Mouse (Mus musculus): ENCODE data around the gene Pidd1. TPM values are rescaled to one million over a fixed set of nuclear protein-coding genes. Genes with fewer than 3 reads are reported as not detected.

The Pidd1 gene
- polyA plus RNA-seq, 1 experiment, result 1.9 TPM

DNA sequence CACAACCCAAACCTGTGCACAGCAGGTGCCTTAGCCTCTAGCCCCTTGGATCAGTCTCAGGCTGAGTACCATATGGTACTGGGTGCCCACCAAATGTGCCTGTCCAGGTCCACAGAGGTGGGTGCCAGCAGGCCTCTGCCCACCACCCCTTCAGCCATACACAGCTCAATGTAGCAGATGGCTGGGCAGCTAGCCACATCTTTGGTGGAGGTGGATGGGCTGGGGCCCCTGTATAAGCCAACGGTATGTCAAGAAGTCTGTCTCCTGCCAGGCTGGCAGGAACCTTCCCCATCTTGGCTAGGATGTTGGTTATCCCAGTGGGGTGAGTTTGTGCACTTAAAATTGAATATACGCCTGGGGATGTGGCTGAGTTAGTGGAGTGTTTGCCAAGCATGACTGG, 41.8 kb upstream of the Pidd1 start:
- Histone ChIP-seq H3K27me3 (ENCODE audit: control insufficient read depth, insufficient read depth, insufficient read length) (no peaks in the 10 kb centered on the region), H3K36me3 (ENCODE audit: control insufficient read depth, insufficient read depth) (peaks cover 4% of the 10 kb centered on the region), H3ac (ENCODE audit: control insufficient read depth, insufficient read length) (no peak overlapping the region), H3K79me2 (ENCODE audit: control insufficient read depth, insufficient read depth) (peaks cover 11% of the 10 kb centered on the region), H3K4me3 (no peak overlapping the region), H3K4me2 (ENCODE audit: low read depth) (no peak overlapping the region)
- TF ChIP-seq POLR2AphosphoS2 (IDR thresholded peaks at IDR 0.05; ENCODE audit: insufficient read length, low read depth), result no peak
- no peak for TF ChIP-seq CEBPB (IDR thresholded peaks at IDR 0.05; ENCODE audit: insufficient read depth, poor library complexity, severe bottlenecking)
- TF ChIP-seq USF1 (IDR thresholded peaks at IDR 0.05; ENCODE audit: low read depth), result no peak
- TF ChIP-seq E2F4 (IDR thresholded peaks at IDR 0.05; ENCODE audit: insufficient read depth), result no peak
- no peak for TF ChIP-seq MYOD1 (IDR thresholded peaks at IDR 0.05; ENCODE audit: control insufficient read depth in 1 of 3, insufficient read length in 2 of 3, low read depth in 2 of 3)
- no peak for TF ChIP-seq REST (IDR thresholded peaks at IDR 0.05; ENCODE audit: insufficient read depth, insufficient read length)
- TF ChIP-seq MYOG (IDR thresholded peaks at IDR 0.05; ENCODE audit: control insufficient read depth in 1 of 3, insufficient read depth in 1 of 3, insufficient read length in 2 of 3, low read depth in 2 of 3), result no peak
- no peak for TF ChIP-seq SRF (IDR thresholded peaks at IDR 0.05; ENCODE audit: control insufficient read depth, insufficient read length, low read depth)
- no peak for TF ChIP-seq TCF12 (IDR thresholded peaks at IDR 0.05; ENCODE audit: insufficient read depth, poor library complexity, severe bottlenecking)
- no peak for TF ChIP-seq TCF3 (IDR thresholded peaks at IDR 0.05; ENCODE audit: insufficient read length, low read depth)
- no peak for TF ChIP-seq MAX (IDR thresholded peaks at IDR 0.05; ENCODE audit: low read depth)
- TF ChIP-seq POLR2A (IDR thresholded peaks at IDR 0.05; ENCODE audit: insufficient read length, low read depth), result no peak

DNA sequence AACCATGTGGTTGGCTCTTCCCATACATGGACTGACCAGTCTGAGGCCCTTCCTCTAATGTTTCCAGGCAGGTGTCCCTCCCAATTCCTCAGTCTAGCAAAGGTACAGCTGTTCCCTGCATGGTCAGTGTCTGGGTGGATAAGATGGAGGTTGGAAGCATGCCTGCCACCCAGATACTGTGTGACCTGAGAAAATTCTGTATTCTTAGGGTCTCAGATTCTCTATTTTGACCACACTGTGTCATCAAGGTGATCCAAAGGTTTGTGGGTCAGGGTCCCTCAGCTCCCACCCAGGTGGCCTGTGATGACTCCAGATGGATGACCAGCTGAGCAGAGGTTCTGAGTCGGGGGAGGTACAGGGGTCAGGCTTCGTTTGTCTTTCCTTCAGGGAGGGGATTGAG, 41.4 kb upstream of the Pidd1 start:
- H3ac ChIP-seq (ENCODE audit: control insufficient read depth, insufficient read length), result no peak overlapping the region
- H3K79me2 ChIP-seq (ENCODE audit: control insufficient read depth, insufficient read depth), result peaks cover 16% of the 10 kb centered on the region
- H3K4me2 ChIP-seq (ENCODE audit: low read depth), result no peak overlapping the region
- H3K4me3 ChIP-seq, result no peak overlapping the region
- TF ChIP-seq E2F4 (IDR thresholded peaks at IDR 0.05; ENCODE audit: insufficient read depth), result no peak
- no peaks in the 10 kb centered on the region for H3K27me3 ChIP-seq (ENCODE audit: control insufficient read depth, insufficient read depth, insufficient read length)
- peaks cover 4% of the 10 kb centered on the region for H3K36me3 ChIP-seq (ENCODE audit: control insufficient read depth, insufficient read depth)

DNA sequence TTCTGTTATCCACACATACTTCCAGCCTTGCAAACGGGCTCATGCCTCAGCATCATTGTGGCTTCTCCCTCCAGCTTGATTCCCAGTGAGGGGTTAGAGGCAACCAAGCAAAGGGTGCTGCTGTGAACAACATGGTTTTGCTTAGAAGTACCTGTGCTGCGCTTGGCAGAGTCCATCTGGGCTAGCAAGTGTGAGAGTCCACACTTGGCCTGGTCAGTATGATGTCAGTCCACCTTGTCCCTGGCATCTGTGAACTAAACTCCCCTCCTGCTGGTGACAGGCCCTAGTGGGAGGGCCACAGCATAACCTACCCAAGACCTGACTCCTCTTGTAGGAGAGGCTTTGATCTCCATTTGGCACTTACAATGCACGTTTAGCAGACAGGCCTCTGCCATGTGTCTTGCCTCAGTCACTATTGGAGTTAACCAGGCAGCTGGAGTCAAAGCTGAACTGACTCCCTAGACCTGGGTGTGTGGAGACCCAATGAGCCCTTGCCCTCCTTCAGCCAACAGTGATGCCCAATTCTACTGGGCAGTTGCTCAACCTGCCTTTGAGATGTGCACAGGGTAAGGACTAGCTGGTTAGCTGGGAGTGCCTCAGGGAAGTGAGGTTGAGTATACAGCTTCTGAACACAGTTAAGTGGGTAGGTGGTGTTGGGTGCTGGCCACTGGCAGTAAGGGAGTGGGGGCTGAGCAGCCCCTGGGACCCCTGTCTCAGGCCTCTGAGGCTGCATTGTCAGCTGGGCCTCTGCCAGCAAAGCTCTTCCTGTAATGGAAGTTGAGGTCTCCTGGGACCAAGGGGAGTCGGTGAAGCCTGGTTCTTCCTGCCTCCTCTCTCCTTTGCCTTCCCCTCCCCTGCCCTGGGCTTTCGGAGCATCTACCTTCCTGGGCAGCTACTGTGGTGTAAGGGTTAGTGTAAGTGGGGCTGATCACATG, 40.6 kb upstream of the Pidd1 start:
- no peak overlapping the region for H3K4me3 ChIP-seq
- TF ChIP-seq MYOG (IDR thresholded peaks at IDR 0.05; ENCODE audit: control insufficient read depth in 1 of 3, insufficient read depth in 1 of 3, insufficient read length in 2 of 3, low read depth in 2 of 3) (no peak), TCF12 (IDR thresholded peaks at IDR 0.05; ENCODE audit: insufficient read depth, poor library complexity, severe bottlenecking) (no peak), MYOD1 (IDR thresholded peaks at IDR 0.05; ENCODE audit: control insufficient read depth in 1 of 3, insufficient read length in 2 of 3, low read depth in 2 of 3) (no peak)
- H3K4me2 ChIP-seq (ENCODE audit: low read depth), result no peak overlapping the region
- H3K79me2 ChIP-seq (ENCODE audit: control insufficient read depth, insufficient read depth), result peaks cover 23% of the 10 kb centered on the region
- H3K27me3 ChIP-seq (ENCODE audit: control insufficient read depth, insufficient read depth, insufficient read length), result no peaks in the 10 kb centered on the region
- peaks cover 4% of the 10 kb centered on the region for H3K36me3 ChIP-seq (ENCODE audit: control insufficient read depth, insufficient read depth)
- H3ac ChIP-seq (ENCODE audit: control insufficient read depth, insufficient read length), result no peak overlapping the region

DNA sequence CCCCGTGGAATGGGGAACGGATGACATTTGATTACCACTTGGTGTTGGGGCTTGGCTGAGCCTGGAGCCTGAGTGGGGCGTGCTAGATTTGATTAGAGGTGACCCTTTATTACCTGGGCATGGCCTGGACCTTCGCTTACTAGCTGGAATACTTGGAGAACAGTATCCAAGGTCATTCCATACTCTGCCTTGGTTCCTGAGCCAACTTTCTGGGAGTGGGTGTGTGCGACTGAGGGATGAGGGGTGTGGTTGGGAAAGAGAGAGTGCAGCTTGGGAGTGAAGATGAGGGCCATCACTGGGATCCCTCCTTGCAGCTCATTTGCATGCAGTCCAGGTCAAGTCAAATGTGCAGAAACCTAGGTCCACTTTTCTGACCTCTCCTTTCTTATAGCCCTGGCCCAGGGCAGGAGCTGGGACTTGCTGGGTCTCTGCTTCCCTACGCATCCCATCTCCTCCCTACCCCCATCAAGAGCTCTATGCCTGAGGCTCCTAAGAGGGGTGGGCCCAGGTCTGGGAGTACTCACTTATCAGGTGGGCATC, 39.4 kb upstream of the Pidd1 start:
- H3K4me3 ChIP-seq, result no peak overlapping the region
- no peak overlapping the region for H3K4me2 ChIP-seq (ENCODE audit: low read depth)
- H3K36me3 ChIP-seq (ENCODE audit: control insufficient read depth, insufficient read depth), result peaks cover 4% of the 10 kb centered on the region
- H3ac ChIP-seq (ENCODE audit: control insufficient read depth, insufficient read length), result no peak overlapping the region
- peaks cover 32% of the 10 kb centered on the region for H3K79me2 ChIP-seq (ENCODE audit: control insufficient read depth, insufficient read depth)
- no peak for TF ChIP-seq TCF12 (IDR thresholded peaks at IDR 0.05; ENCODE audit: insufficient read depth, poor library complexity, severe bottlenecking)
- no peak for TF ChIP-seq POLR2AphosphoS2 (IDR thresholded peaks at IDR 0.05; ENCODE audit: insufficient read length, low read depth)
- TF ChIP-seq MAX (IDR thresholded peaks at IDR 0.05; ENCODE audit: low read depth), result no peak
- no peak for TF ChIP-seq MYOG (IDR thresholded peaks at IDR 0.05; ENCODE audit: control insufficient read depth in 1 of 3, insufficient read depth in 1 of 3, insufficient read length in 2 of 3, low read depth in 2 of 3)
- no peak for TF ChIP-seq E2F4 (IDR thresholded peaks at IDR 0.05; ENCODE audit: insufficient read depth)
- TF ChIP-seq MYOD1 (IDR thresholded peaks at IDR 0.05; ENCODE audit: control insufficient read depth in 1 of 3, insufficient read length in 2 of 3, low read depth in 2 of 3), result no peak
- TF ChIP-seq REST (IDR thresholded peaks at IDR 0.05; ENCODE audit: insufficient read depth, insufficient read length), result no peak
- TF ChIP-seq USF1 (IDR thresholded peaks at IDR 0.05; ENCODE audit: low read depth), result no peak
- no peak for TF ChIP-seq SRF (IDR thresholded peaks at IDR 0.05; ENCODE audit: control insufficient read depth, insufficient read length, low read depth)
- TF ChIP-seq POLR2A (IDR thresholded peaks at IDR 0.05; ENCODE audit: insufficient read length, low read depth), result no peak
- TF ChIP-seq CEBPB (IDR thresholded peaks at IDR 0.05; ENCODE audit: insufficient read depth, poor library complexity, severe bottlenecking), result no peak
- TF ChIP-seq TCF3 (IDR thresholded peaks at IDR 0.05; ENCODE audit: insufficient read length, low read depth), result no peak
- H3K27me3 ChIP-seq (ENCODE audit: control insufficient read depth, insufficient read depth, insufficient read length), result no peaks in the 10 kb centered on the region

DNA sequence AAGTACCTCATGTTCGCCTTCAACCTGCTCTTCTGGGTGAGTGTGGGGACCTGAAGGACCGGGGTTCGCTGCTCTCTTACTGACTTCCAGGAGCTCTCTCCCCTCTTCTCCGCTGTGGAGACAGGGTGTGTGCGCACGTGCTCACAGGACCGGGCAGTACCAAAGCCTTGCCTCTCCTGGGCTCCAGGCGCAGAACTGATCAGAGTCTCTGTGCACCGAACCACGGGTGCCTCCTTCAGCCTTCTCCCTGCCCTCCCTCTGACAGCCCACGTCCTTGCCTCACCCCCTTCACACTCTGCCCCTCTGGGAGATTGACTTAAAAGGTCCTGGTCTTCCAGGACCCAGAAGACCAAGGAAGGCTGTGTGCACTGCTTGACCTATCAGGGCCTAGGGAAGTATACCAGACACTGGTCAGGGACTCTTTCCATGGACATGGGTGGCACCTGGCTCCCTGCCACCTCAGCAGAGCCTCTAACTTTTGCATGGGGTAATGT, 38.8 kb upstream of the Pidd1 start:
- TF ChIP-seq USF1 (IDR thresholded peaks at IDR 0.05; ENCODE audit: low read depth) (no peak), REST (IDR thresholded peaks at IDR 0.05; ENCODE audit: insufficient read depth, insufficient read length) (no peak), SRF (IDR thresholded peaks at IDR 0.05; ENCODE audit: control insufficient read depth, insufficient read length, low read depth) (no peak)
- Histone ChIP-seq H3K27me3 (ENCODE audit: control insufficient read depth, insufficient read depth, insufficient read length) (no peaks in the 10 kb centered on the region), H3ac (ENCODE audit: control insufficient read depth, insufficient read length) (no peak overlapping the region), H3K79me2 (ENCODE audit: control insufficient read depth, insufficient read depth) (peaks cover 38% of the 10 kb centered on the region), H3K36me3 (ENCODE audit: control insufficient read depth, insufficient read depth) (peaks cover 4% of the 10 kb centered on the region), H3K4me3 (no peak overlapping the region), H3K4me2 (ENCODE audit: low read depth) (no peak overlapping the region)
